Mouse (Mus musculus) heart, adult 2 months (tissue): Measurements from ENCODE around the gene Pcbp1.

ENCODE experiments used
- CTCF ChIP-seq: fragments of 200-600 bp; IDR thresholded peaks from 2 replicates; pipeline ENCODE4 v1.8.1; 2022; ENCODE audit warnings: antibody characterized with exemption, mild to moderate bottlenecking, moderate library complexity
- EP300 ChIP-seq: fragments of 200-500 bp; IDR thresholded peaks from 2 replicates; pipeline ENCODE4 v1.6.1; 2011; ENCODE audit warnings: low read depth, low read length, control low read depth; ENCODE audit not compliant: insufficient read depth
- POLR2A ChIP-seq: fragments of 200-500 bp; IDR thresholded peaks from 2 replicates; pipeline ENCODE4 v1.6.1; 2011; ENCODE audit warnings: mild to moderate bottlenecking, low read depth, low read length, control low read depth; ENCODE audit not compliant: insufficient read depth

- TF ChIP-seq CTCF = peak; percentile 38
- peak; percentile 99 for TF ChIP-seq POLR2A
- TF ChIP-seq EP300 = peak; percentile 40; the same call in 1 of the 2 replicates
Measured at GRCm38 (mm10) chr6:86487358-86488148, 38.6 kb downstream of the Pcbp1 start.
